Mouse (Mus musculus) embryonic facial prominence, embryonic 15.5 days (tissue): ENCODE measurements at regions not wholly inside any gene's neighbourhood (a gene's known extent, or its start where the extent isn't known, plus 50 kb on each side); places are given as distances from the start of the nearest gene placed in this dataset.
A peak's percentile ranks its signal among the peaks of the same experiment; 100 is the strongest.

Source experiments
- ATAC-seq: fragments of 200-750 bp; cut with Nextera tagmentation; 2 replicates; pipeline ENCODE4 v1.8.0; 2017; ENCODE audit warnings: low read depth, moderate TSS enrichment; ENCODE audit not compliant: insufficient number of reproducible peaks, low FRiP score, low TSS enrichment
- H3K27ac ChIP-seq: fragments of 300-500 bp; sonication (generic); replicated peaks from 2 replicates; pipeline ENCODE4 v1.5.1; 2015; ENCODE audit warnings: mild to moderate bottlenecking, inconsistent platforms
- H3K27me3 ChIP-seq: fragments of 300-500 bp; sonication (generic); 2 replicates; pipeline ENCODE4 v1.6.1; 2015; ENCODE audit warnings: inconsistent platforms
- H3K36me3 ChIP-seq: fragments of 300-500 bp; sonication (generic); 2 replicates; pipeline ENCODE4 v1.6.1; 2015; ENCODE audit warnings: mild to moderate bottlenecking, inconsistent platforms
- H3K4me1 ChIP-seq: fragments of 300-500 bp; sonication (generic); 2 replicates; pipeline ENCODE4 v1.6.1; 2015; ENCODE audit warnings: inconsistent platforms
- H3K4me2 ChIP-seq: fragments of 300-500 bp; sonication (generic); replicated peaks from 2 replicates; pipeline ENCODE4 v1.6.1; 2015; ENCODE audit warnings: mild to moderate bottlenecking, inconsistent platforms
- H3K4me3 ChIP-seq: fragments of 300-500 bp; sonication (generic); replicated peaks from 2 replicates; pipeline ENCODE4 v1.5.1; 2015; ENCODE audit warnings: mild to moderate bottlenecking, inconsistent platforms
- H3K9ac ChIP-seq: fragments of 300-500 bp; sonication (generic); 2 replicates; pipeline ENCODE4 v1.6.1; 2015; ENCODE audit warnings: inconsistent platforms
- H3K9me3 ChIP-seq: fragments of 300-500 bp; sonication (generic); replicated peaks from 2 replicates; pipeline ENCODE4 v1.6.1; 2016; ENCODE audit warnings: inconsistent platforms
- WGBS: fragments of 180-500 bp; shearing (Covaris S2); methylation state at CpG from one replicate; pipeline ENCODE4 v1.1.7; 2015; 5-methylcytosine and 5-hydroxymethylcytosine counted together

DNA sequence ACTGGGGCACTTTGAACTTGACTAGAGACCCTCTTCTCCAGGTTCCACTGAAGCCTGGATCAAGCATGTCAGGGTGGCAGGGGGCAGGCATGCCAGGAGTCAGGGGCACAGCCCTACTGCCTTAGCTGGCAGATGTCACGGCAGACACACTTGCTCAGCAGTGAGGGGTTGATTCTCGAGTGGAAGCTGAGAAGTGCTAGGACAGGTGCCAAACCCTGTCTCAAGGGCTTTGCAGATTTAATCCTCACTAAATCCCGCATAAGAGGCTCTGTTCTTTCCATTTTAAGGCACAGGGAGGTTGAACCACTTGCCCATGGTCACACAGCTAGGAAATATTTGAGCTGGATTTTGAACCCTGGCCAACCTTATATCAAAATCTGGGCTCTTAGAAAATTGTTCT lies 223.5 kb upstream of the Mvb12b start:
- Histone ChIP-seq H3K4me2 (no peak overlapping the region), H3K27ac (no peak overlapping the region), H3K9ac (no peak overlapping the region), H3K36me3 (no peaks in the 10 kb centered on the region), H3K4me3 (no peak overlapping the region), H3K4me1 (no peaks in the 10 kb centered on the region; the same call in 1 of the 2 replicates), H3K27me3 (0 out of 2 replicates have a peak, but pooled peaks cover 5% of the 10 kb centered on the region), H3K9me3 (no peaks in the 10 kb centered on the region)
- 39% methylated on average over 3 of the region's 3 CpGs for WGBS
- ATAC-seq = no peak

DNA sequence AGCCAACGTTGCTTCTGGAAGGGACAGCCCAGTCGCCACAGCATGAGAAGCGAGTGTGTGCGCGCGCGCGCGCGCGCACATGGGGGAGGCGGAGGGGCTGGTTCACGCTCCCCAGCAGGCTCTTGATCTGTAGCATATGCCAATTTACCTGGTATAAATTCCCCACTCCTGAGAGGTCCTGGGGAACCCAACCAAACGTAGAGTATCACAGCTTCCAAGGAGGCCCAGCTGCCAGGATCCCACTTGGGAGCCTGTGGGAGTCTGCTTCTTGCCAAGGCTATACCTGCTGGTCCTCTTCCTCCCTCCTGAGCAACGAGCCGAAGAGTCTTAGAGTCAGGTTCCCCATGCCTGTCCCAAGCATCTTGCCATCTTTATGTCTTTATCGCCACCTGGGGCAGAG lies 222.8 kb upstream of the Mvb12b start:
- Histone ChIP-seq H3K4me2 (no peak overlapping the region), H3K9me3 (no peaks in the 10 kb centered on the region), H3K4me1 (no peaks in the 10 kb centered on the region; the same call in 1 of the 2 replicates), H3K9ac (no peak overlapping the region), H3K27me3 (0 out of 2 replicates have a peak, but pooled peaks cover 11% of the 10 kb centered on the region), H3K36me3 (no peaks in the 10 kb centered on the region), H3K4me3 (no peak overlapping the region), H3K27ac (no peak overlapping the region)
- WGBS = 86% methylated on average over 17 of the region's 17 CpGs
- ATAC-seq = no peak

DNA sequence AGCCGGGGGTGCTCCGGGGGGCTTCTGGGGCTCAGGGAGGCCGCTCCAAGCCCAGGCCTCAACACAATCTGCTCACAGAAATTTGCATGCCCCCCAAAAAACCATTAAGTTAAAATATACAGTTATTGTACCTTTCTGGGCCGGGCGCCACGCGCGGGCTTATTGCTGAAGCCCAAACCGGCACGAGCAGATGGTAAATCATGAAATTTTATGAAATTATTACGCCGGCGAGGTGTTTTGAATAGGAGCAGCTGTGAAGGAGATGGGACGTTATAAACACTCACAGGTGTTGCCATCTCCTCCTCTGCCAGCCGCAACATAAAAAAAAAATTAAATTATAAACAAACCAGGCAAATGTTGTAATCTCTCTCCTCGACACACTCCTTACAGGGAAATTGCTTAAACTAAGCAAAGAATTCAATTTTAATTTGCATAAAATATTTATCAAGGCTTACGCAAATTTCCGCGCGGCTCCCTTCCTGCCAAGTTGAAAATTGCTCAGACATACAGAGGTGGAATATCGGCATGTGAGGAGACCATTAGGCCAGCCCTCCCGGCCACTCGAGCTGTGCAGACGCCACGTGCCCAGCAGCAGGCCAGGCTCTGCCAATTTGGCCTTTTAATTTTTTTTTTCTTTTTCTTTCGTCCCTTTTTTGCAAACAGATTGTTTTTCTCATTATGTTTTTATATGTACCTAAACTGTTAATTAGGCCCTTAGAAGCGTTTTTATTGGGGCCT lies 220.0 kb upstream of the Mvb12b start:
- Histone ChIP-seq H3K4me1 (no peaks in the 10 kb centered on the region; the same call in 1 of the 2 replicates), H3K4me2 (no peak overlapping the region), H3K4me3 (no peak overlapping the region), H3K27ac (no peak overlapping the region), H3K27me3 (0 out of 2 replicates have a peak, but pooled peaks cover 13% of the 10 kb centered on the region), H3K36me3 (no peaks in the 10 kb centered on the region), H3K9me3 (no peaks in the 10 kb centered on the region), H3K9ac (no peak overlapping the region)
- ATAC-seq = no peak
- whole genome bisulfite sequencing = 47% methylated on average over 27 of the region's 27 CpGs

DNA sequence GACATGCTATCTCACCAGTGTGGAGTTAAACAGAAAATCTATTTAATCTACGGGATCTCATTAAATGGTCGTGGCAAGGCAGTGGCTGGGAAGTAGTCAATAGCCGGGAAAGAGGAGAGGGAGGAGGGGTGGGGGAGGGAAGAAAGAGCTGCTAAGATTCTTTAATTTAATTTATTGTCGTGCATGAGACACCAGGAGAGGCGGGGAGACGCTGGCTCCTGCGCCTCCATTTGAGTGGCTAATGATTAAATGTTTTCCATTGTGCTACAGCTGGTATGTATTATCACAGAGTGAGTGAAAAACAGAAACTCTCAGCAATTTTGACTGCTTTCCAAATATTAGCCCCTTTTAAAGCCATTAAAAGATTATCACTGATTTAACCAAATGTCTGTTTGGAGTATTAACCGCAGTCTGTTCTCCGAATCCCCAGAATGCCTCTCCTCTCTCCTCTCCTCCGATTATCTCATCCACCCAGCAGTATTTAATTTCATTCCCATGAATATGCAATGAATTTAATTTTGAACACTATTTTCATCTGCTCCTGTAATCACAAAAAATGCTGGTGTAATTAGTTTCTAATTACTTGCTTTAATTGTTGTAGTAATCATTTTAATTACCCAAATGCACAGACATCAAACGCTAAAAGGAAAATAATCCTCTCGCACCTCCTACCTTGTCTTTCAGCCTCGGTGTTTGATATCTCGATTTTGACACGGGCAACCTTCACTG lies 219.3 kb upstream of the Mvb12b start:
- Histone ChIP-seq H3K27me3 (0 out of 2 replicates have a peak, but pooled peaks cover 13% of the 10 kb centered on the region), H3K36me3 (no peaks in the 10 kb centered on the region), H3K9ac (no peak overlapping the region), H3K27ac (no peak overlapping the region), H3K4me2 (peak overlapping the region; percentile 28; the same call in 1 of the 2 replicates), H3K9me3 (no peaks in the 10 kb centered on the region), H3K4me3 (no peak overlapping the region), H3K4me1 (no peaks in the 10 kb centered on the region; the same call in 1 of the 2 replicates)
- no peak for ATAC-seq
- 24% methylated on average over 15 of the region's 15 CpGs for WGBS

DNA sequence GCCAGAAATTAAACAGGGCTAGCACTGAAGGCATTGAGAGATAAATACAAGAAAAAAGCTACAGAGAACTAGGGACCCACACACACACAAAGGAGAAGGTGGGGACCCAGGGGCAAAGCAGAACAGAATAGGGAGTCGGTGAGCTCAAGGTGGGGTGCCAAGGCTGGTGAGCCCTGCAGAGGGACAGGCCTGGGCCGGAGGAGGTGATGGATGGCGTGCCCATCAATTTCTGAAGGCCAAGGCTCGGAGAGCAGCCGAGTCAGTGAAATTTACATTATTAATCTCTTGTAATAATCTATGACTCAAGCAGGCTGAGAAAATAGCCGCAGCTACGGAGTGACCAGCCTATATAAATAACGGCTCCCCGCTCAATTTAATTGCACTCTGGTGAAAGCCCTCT lies 218.5 kb upstream of the Mvb12b start:
- Histone ChIP-seq H3K36me3 (no peaks in the 10 kb centered on the region), H3K9ac (no peak overlapping the region), H3K27me3 (0 out of 2 replicates have a peak, but pooled peaks cover 13% of the 10 kb centered on the region), H3K4me1 (no peaks in the 10 kb centered on the region; the same call in 1 of the 2 replicates), H3K4me3 (no peak overlapping the region), H3K27ac (no peak overlapping the region), H3K4me2 (no peak overlapping the region), H3K9me3 (no peaks in the 10 kb centered on the region)
- 67% methylated on average over 9 of the region's 9 CpGs for WGBS
- no peak for ATAC-seq

DNA sequence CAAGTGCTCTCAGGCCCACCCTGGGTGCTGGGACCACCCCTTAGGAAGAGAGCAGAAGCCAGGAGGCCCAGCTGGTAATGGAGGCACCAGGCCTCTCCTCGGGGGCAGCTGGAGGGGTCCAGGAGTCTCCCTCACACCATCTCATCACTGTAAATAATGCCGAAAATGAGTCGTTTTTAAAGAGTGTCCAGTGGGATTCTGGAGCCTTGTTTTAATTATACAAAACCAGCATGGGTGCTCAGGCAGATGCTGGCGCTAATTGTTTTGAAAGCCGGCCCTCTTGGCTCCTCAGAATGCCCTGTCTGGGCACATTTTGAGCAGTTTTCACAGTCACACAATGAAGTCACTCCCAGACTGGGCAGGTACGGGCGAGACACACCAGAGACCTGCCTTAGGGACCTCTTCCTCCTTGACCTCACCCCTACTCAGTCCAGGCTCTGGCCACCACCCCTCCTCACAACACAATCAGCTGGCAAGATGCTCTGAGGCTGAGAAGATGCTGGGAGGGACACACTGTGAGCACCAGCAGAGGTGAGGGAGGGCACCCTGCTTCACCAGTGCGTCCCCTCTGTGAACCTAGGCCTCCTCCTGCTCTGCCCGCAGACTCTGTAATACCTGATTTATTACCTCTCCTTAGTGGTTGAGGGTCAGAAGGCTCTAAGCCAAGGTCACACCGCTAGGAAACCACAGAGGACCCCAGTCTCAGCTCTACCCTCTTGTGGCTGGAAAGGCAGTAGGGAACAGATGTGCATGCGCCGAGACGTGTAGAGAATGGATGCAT lies 217.7 kb upstream of the Mvb12b start:
- ATAC-seq = no peak
- 0 out of 2 replicates have a peak, but pooled peaks cover 9% of the 10 kb centered on the region for H3K27me3 ChIP-seq
- H3K4me2 ChIP-seq = no peak overlapping the region
- H3K27ac ChIP-seq = no peak overlapping the region
- H3K9ac ChIP-seq = no peak overlapping the region
- no peaks in the 10 kb centered on the region for H3K9me3 ChIP-seq
- H3K4me3 ChIP-seq = no peak overlapping the region
- no peaks in the 10 kb centered on the region; the same call in 1 of the 2 replicates for H3K4me1 ChIP-seq
- 59% methylated on average over 13 of the region's 13 CpGs for WGBS
- no peaks in the 10 kb centered on the region for H3K36me3 ChIP-seq

DNA sequence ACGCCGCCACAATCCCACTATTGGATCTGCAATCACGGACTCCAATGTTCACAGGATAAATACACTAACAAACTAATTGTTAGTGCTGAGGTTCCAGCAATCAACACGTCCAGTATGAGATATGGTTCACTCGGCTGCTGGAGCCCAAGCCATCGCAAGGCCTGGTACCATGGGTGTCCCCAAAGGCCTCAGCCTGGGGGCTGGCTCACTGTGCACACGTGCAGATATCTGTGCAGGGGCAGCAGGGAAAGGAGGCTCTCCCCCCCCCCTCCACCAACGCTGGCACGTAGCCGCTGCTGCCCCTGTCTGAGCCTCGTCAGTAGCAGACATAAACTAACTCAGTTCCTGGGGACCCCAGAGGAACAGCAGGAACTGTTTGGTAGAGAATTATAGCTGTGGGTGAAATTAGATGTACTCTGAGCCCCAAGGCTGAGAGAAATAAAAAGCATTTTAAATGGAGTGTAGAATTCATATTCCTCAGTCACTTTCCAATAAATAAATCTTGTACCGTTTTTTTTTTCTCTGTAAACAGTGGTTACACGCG lies 210.3 kb upstream of the Mvb12b start:
- 59% methylated on average over 14 of the region's 14 CpGs for WGBS

DNA sequence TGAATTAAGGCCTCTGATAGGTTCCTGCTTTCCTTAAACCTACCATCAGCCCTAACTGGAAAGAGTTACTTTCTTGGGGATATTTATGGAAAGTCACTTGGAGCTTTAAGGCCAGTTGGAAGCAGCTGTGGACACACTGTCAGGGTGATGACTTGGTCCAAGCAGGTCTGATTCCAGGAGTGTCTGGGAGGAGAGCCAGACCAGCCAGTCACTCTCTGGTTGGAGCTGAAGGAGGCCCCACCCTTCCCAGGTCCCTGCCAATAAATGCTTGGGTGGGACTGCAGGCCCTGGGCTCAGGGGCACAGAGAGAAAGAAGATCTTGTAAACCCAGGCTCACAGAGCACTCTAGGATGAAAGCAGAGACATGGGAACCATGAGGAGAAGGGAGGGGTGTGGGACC lies 208.8 kb upstream of the Mvb12b start:
- Histone ChIP-seq H3K9me3 (no peaks in the 10 kb centered on the region), H3K4me2 (no peak overlapping the region), H3K27me3 (no peaks in the 10 kb centered on the region), H3K36me3 (no peaks in the 10 kb centered on the region), H3K9ac (no peak overlapping the region), H3K27ac (no peak overlapping the region), H3K4me1 (no peaks in the 10 kb centered on the region), H3K4me3 (no peak overlapping the region)
- no peak for ATAC-seq

More for the DNA sequence above, 210.3 kb upstream of the Mvb12b start:
- Histone ChIP-seq H3K4me2 (no peak overlapping the region), H3K9me3 (no peaks in the 10 kb centered on the region), H3K27ac (no peak overlapping the region), H3K4me1 (no peaks in the 10 kb centered on the region), H3K27me3 (no peaks in the 10 kb centered on the region), H3K9ac (no peak overlapping the region), H3K36me3 (no peaks in the 10 kb centered on the region), H3K4me3 (no peak overlapping the region)
- no peak for ATAC-seq

DNA sequence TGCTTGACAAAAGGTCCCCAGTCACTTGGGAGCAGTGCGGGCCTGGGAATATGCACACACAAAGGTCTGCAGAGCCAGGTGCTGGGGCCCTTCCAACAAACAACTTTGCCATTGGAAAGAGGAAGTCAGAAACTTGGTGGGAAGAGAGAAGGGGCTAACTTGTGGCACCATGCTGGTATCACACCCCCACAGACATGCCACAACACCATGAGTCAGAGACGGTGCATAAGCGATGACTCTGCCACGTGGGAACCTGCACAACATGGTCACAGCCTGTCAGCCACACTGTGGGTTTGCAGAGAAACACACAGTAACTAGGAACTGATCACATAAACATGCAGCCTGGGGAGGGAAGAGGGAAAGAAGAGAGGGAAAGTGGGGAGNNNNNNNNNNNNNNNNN lies 201.1 kb upstream of the Mvb12b start:
- H3K9ac ChIP-seq = no peak overlapping the region
- no peak overlapping the region for H3K4me2 ChIP-seq
- H3K27me3 ChIP-seq = no peaks in the 10 kb centered on the region
- H3K4me1 ChIP-seq = no peaks in the 10 kb centered on the region
- H3K27ac ChIP-seq = no peak overlapping the region
- no peaks in the 10 kb centered on the region for H3K9me3 ChIP-seq
- H3K36me3 ChIP-seq = no peaks in the 10 kb centered on the region
- no peak for ATAC-seq
- no peak overlapping the region for H3K4me3 ChIP-seq
- WGBS = 73% methylated on average over 4 of the region's 4 CpGs

DNA sequence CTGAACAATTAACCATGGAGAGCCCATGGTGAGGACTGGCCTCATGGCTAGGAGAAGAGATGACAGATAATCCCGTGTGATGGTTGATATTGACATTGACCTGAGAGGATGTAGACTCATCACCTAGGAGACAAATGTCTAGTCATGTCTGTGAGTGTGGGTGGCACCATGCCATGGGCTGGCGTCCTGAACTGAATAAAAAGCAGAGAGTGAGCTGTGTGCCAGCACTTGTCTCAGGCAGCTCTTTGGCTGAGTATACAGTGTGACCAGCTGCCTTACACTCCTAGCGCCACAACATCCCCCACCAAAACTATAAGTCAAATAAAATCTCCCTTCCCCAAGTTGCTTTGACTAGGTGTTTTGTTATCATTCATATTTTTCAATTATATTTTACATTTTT lies 198.4 kb upstream of the Mvb12b start:
- no peaks in the 10 kb centered on the region for H3K4me1 ChIP-seq
- H3K27me3 ChIP-seq = no peaks in the 10 kb centered on the region
- WGBS = 87% methylated on average over 3 of the region's 3 CpGs
- H3K4me3 ChIP-seq = no peak overlapping the region
- H3K9me3 ChIP-seq = no peaks in the 10 kb centered on the region
- no peaks in the 10 kb centered on the region for H3K36me3 ChIP-seq
- H3K4me2 ChIP-seq = no peak overlapping the region
- no peak overlapping the region for H3K9ac ChIP-seq
- no peak for ATAC-seq
- H3K27ac ChIP-seq = no peak overlapping the region

DNA sequence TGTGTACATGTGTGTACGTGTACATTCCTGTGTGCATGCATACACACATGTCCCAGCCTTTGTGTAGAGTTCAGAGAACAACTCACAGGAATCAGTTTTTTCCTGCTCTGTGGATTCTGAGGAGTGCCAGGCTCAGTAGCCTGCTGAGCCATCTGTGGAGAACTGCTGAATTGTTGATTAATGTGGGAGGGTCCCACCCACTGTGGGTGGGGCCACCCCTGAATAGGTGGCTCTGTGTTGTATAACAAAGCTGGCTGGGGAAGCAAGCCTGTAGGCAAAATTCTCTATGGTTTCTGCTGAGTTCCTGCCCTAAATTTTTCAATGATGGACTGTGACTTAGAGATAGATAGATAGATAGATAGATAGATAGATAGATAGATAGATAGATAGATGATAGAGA lies 196.8 kb upstream of the Mvb12b start:
- no peaks in the 10 kb centered on the region for H3K9me3 ChIP-seq
- ATAC-seq = no peak
- H3K9ac ChIP-seq = no peak overlapping the region
- H3K4me1 ChIP-seq = no peaks in the 10 kb centered on the region
- H3K27ac ChIP-seq = no peak overlapping the region
- 69% methylated on average over 1 of the region's 1 CpGs for WGBS
- H3K4me3 ChIP-seq = no peak overlapping the region
- no peaks in the 10 kb centered on the region for H3K36me3 ChIP-seq
- H3K27me3 ChIP-seq = no peaks in the 10 kb centered on the region
- no peak overlapping the region for H3K4me2 ChIP-seq
